Mouse (Mus musculus): ENCODE data around the gene Gng7. TPM values are rescaled to one million over a fixed set of nuclear protein-coding genes. Genes with fewer than 3 reads are reported as not detected.

The Gng7 gene
- polyA plus RNA-seq, 1 experiment from 2014 or later = 32.1 TPM

- H3K27me3 ChIP-seq = 0 out of 2 replicates have a peak, but pooled peaks cover 3% of the 10 kb centered on the region
- no peaks in the 10 kb centered on the region for H3K36me3 ChIP-seq
- no peaks in the 10 kb centered on the region for H3K9me3 ChIP-seq
- peak overlapping the region; percentile 27 for H3K4me2 ChIP-seq (replicated peaks)
- peak overlapping the region; percentile 36; the same call in 1 of the 2 replicates for H3K27ac ChIP-seq (replicated peaks)
- no peak overlapping the region for H3K4me3 ChIP-seq
- ATAC-seq (replicated peaks) = peak; percentile 4; the same call in 1 of the 2 replicates
- 0 out of 2 replicates have a peak overlapping the region, but pooled peaks have one; percentile 2 for H3K9ac ChIP-seq (replicated peaks)
- H3K4me1 ChIP-seq = peaks cover 33% of the 10 kb centered on the region
- WGBS = 50% methylated on average over 28 of the region's 28 CpGs
Measured at GRCm38 (mm10) chr10:81000197-81001062, 14.3 kb downstream of the Gng7 start.

- ATAC-seq (replicated peaks) = peak; percentile 65
- 0 out of 2 replicates have a peak, but pooled peaks cover 3% of the 10 kb centered on the region for H3K27me3 ChIP-seq
- peak overlapping the region; percentile 40 for H3K4me2 ChIP-seq (replicated peaks)
- peak overlapping the region; percentile 18; the same call in 1 of the 2 replicates for H3K4me3 ChIP-seq
- no peaks in the 10 kb centered on the region for H3K36me3 ChIP-seq
- no peaks in the 10 kb centered on the region for H3K9me3 ChIP-seq
- H3K27ac ChIP-seq (replicated peaks) = no peak overlapping the region
- H3K9ac ChIP-seq (replicated peaks) = peak overlapping the region; percentile 33; the same call in 1 of the 2 replicates
- WGBS = 33% methylated on average over 37 of the region's 37 CpGs
- H3K4me1 ChIP-seq = peaks cover 39% of the 10 kb centered on the region
Measured at GRCm38 (mm10) chr10:80999362-81000196, 15.2 kb downstream of the Gng7 start.

GRCm38 (mm10) chr10:80998778-80999177 is 16.0 kb downstream of the Gng7 start:
- 0 out of 2 replicates have a peak, but pooled peaks cover 3% of the 10 kb centered on the region for H3K27me3 ChIP-seq
- no peaks in the 10 kb centered on the region for H3K36me3 ChIP-seq
- WGBS = 18% methylated on average over 12 of the region's 12 CpGs
- ATAC-seq (replicated peaks) = no peak
- no peak overlapping the region for H3K4me3 ChIP-seq
- H3K4me1 ChIP-seq = peaks cover 39% of the 10 kb centered on the region
- H3K9ac ChIP-seq (replicated peaks) = no peak overlapping the region
- H3K27ac ChIP-seq (replicated peaks) = no peak overlapping the region
- no peaks in the 10 kb centered on the region for H3K9me3 ChIP-seq
- H3K4me2 ChIP-seq (replicated peaks) = no peak overlapping the region

- Histone ChIP-seq H3K9me3 (no peaks in the 10 kb centered on the region), H3K4me3 (no peak overlapping the region), H3K9ac (replicated peaks) (no peak overlapping the region), H3K27me3 (0 out of 2 replicates have a peak, but pooled peaks cover 3% of the 10 kb centered on the region), H3K4me1 (peaks cover 39% of the 10 kb centered on the region), H3K27ac (replicated peaks) (no peak overlapping the region), H3K36me3 (no peaks in the 10 kb centered on the region), H3K4me2 (replicated peaks) (no peak overlapping the region)
- no peak for ATAC-seq (replicated peaks)
- 26% methylated on average over 14 of the region's 14 CpGs for WGBS
Measured at GRCm38 (mm10) chr10:80998021-80998420, 16.7 kb downstream of the Gng7 start.

- H3K36me3 ChIP-seq = no peaks in the 10 kb centered on the region
- WGBS = 84% methylated on average over 8 of the region's 8 CpGs
- no peak for ATAC-seq (replicated peaks)
- peaks cover 39% of the 10 kb centered on the region for H3K4me1 ChIP-seq
- 0 out of 2 replicates have a peak, but pooled peaks cover 3% of the 10 kb centered on the region for H3K27me3 ChIP-seq
- H3K9me3 ChIP-seq = no peaks in the 10 kb centered on the region
- H3K9ac ChIP-seq (replicated peaks) = no peak overlapping the region
- H3K27ac ChIP-seq (replicated peaks) = no peak overlapping the region
- H3K4me2 ChIP-seq (replicated peaks) = no peak overlapping the region
- H3K4me3 ChIP-seq = no peak overlapping the region
Measured at GRCm38 (mm10) chr10:80997332-80997731, 17.4 kb downstream of the Gng7 start.

- peaks cover 34% of the 10 kb centered on the region for H3K4me1 ChIP-seq
- 94% methylated on average over 8 of the region's 8 CpGs for WGBS
- ATAC-seq (replicated peaks) = no peak
- no peak overlapping the region for H3K4me3 ChIP-seq
- no peaks in the 10 kb centered on the region for H3K9me3 ChIP-seq
- H3K27ac ChIP-seq (replicated peaks) = no peak overlapping the region
- no peaks in the 10 kb centered on the region for H3K36me3 ChIP-seq
- H3K4me2 ChIP-seq (replicated peaks) = no peak overlapping the region
- H3K27me3 ChIP-seq = 0 out of 2 replicates have a peak, but pooled peaks cover 3% of the 10 kb centered on the region
- H3K9ac ChIP-seq (replicated peaks) = no peak overlapping the region
Measured at GRCm38 (mm10) chr10:80996501-80996900, 18.2 kb downstream of the Gng7 start.

GRCm38 (mm10) chr10:80995091-80995632 is 19.6 kb downstream of the Gng7 start:
- 0 out of 2 replicates have a peak, but pooled peaks cover 3% of the 10 kb centered on the region for H3K27me3 ChIP-seq
- H3K9me3 ChIP-seq = no peaks in the 10 kb centered on the region
- H3K9ac ChIP-seq (replicated peaks) = peak overlapping the region; percentile 31; the same call in 1 of the 2 replicates
- ATAC-seq (replicated peaks) = peak; percentile 20
- no peaks in the 10 kb centered on the region for H3K36me3 ChIP-seq
- H3K27ac ChIP-seq (replicated peaks) = no peak overlapping the region
- peak overlapping the region; percentile 34 for H3K4me2 ChIP-seq (replicated peaks)
- H3K4me1 ChIP-seq = peaks cover 21% of the 10 kb centered on the region
- H3K4me3 ChIP-seq = peak overlapping the region; percentile 16
- WGBS = 11% methylated on average over 21 of the region's 21 CpGs

GRCm38 (mm10) chr10:80994621-80995020 is 20.1 kb downstream of the Gng7 start:
- Histone ChIP-seq H3K4me1 (peaks cover 17% of the 10 kb centered on the region), H3K36me3 (no peaks in the 10 kb centered on the region), H3K9ac (replicated peaks) (0 out of 2 replicates have a peak overlapping the region, but pooled peaks have one; percentile 31), H3K9me3 (no peaks in the 10 kb centered on the region), H3K4me2 (replicated peaks) (peak overlapping the region; percentile 34; the same call in 1 of the 2 replicates), H3K27me3 (0 out of 2 replicates have a peak, but pooled peaks cover 3% of the 10 kb centered on the region), H3K27ac (replicated peaks) (no peak overlapping the region), H3K4me3 (no peak overlapping the region)
- ATAC-seq (replicated peaks) = no peak
- WGBS = 55% methylated on average over 4 of the region's 4 CpGs

- Histone ChIP-seq H3K9ac (replicated peaks) (no peak overlapping the region), H3K9me3 (no peaks in the 10 kb centered on the region), H3K27ac (replicated peaks) (no peak overlapping the region), H3K4me1 (peaks cover 8% of the 10 kb centered on the region; the same call in 1 of the 2 replicates), H3K27me3 (0 out of 2 replicates have a peak, but pooled peaks cover 3% of the 10 kb centered on the region), H3K4me2 (replicated peaks) (no peak overlapping the region), H3K4me3 (no peak overlapping the region), H3K36me3 (no peaks in the 10 kb centered on the region)
- 53% methylated on average over 5 of the region's 5 CpGs for WGBS
- ATAC-seq (replicated peaks) = no peak
Measured at GRCm38 (mm10) chr10:80993276-80993675, 21.5 kb downstream of the Gng7 start.

- no peak overlapping the region for H3K27ac ChIP-seq (replicated peaks)
- no peak for ATAC-seq (replicated peaks)
- no peak overlapping the region for H3K9ac ChIP-seq (replicated peaks)
- H3K4me2 ChIP-seq (replicated peaks) = no peak overlapping the region
- H3K36me3 ChIP-seq = no peaks in the 10 kb centered on the region
- H3K9me3 ChIP-seq = no peaks in the 10 kb centered on the region
- peaks cover 8% of the 10 kb centered on the region; the same call in 1 of the 2 replicates for H3K27me3 ChIP-seq
- WGBS = 88% methylated on average over 1 of the region's 1 CpGs
- no peak overlapping the region for H3K4me3 ChIP-seq
- H3K4me1 ChIP-seq = 0 out of 2 replicates have a peak, but pooled peaks cover 8% of the 10 kb centered on the region
Measured at GRCm38 (mm10) chr10:80991945-80992344, 22.8 kb downstream of the Gng7 start.

- 17% methylated on average over 3 of the region's 3 CpGs for WGBS
- H3K27me3 ChIP-seq = peaks cover 14% of the 10 kb centered on the region; the same call in 1 of the 2 replicates
Measured at GRCm38 (mm10) chr10:80991007-80991406, 23.7 kb downstream of the Gng7 start.

More at GRCm38 (mm10) chr10:80991007-80991406, 23.7 kb downstream of the Gng7 start:
- no peak for ATAC-seq (replicated peaks)
- no peak overlapping the region for H3K4me2 ChIP-seq (replicated peaks)
- H3K4me1 ChIP-seq = 0 out of 2 replicates have a peak, but pooled peaks cover 8% of the 10 kb centered on the region
- H3K36me3 ChIP-seq = no peaks in the 10 kb centered on the region
- H3K4me3 ChIP-seq = no peak overlapping the region
- H3K9ac ChIP-seq (replicated peaks) = no peak overlapping the region
- no peaks in the 10 kb centered on the region for H3K9me3 ChIP-seq
- no peak overlapping the region for H3K27ac ChIP-seq (replicated peaks)

All from forebrain, embryonic 15.5 days (tissue).